ENCODE assay signal across 15 mouse cellular contexts in genomic region chr12:52662907-52663790, GRCm38 (mm10). TPM values are rescaled to one million over a fixed set of nuclear protein-coding genes. Genes with fewer than 3 reads are reported as not detected.
"Had no signal": no experiment of that assay in that cellular context is flagged by ENCODE, and none has a peak within 500 bp of the region (broad histone marks: within the 10 kb centered on the region; RNA-seq: fewer than 3 reads in every experiment).

No protein-coding gene starts in this region.

- H3K9me3 ChIP-seq: intestine, embryonic 15.5 days; limb, embryonic 15.5 days; liver, embryonic 12.5 days; midbrain, embryonic 10.5 days; midbrain, embryonic 15.5 days; neural tube, embryonic 12.5 days; stomach, embryonic 15.5 days had no signal

- H3K9ac ChIP-seq: intestine, embryonic 15.5 days; limb, embryonic 15.5 days; liver, embryonic 12.5 days; lung, embryonic 14.5 days; midbrain, embryonic 15.5 days; neural tube, embryonic 12.5 days; stomach, embryonic 15.5 days had no signal

- H3K4me2 ChIP-seq: intestine, embryonic 15.5 days; limb, embryonic 15.5 days; liver, embryonic 12.5 days; lung, embryonic 14.5 days; midbrain, embryonic 15.5 days; neural tube, embryonic 12.5 days; stomach, embryonic 15.5 days had no signal

- H3K4me3 ChIP-seq: intestine, embryonic 15.5 days; limb, embryonic 15.5 days; liver, embryonic 12.5 days; midbrain, embryonic 10.5 days; midbrain, embryonic 15.5 days; neural tube, embryonic 12.5 days; stomach, embryonic 15.5 days had no signal

- H3K4me1 ChIP-seq: intestine, embryonic 15.5 days; limb, embryonic 15.5 days; liver, embryonic 12.5 days; midbrain, embryonic 10.5 days; midbrain, embryonic 15.5 days; neural tube, embryonic 12.5 days; stomach, embryonic 15.5 days had no signal

- H3K36me3 ChIP-seq: intestine, embryonic 15.5 days; limb, embryonic 15.5 days; liver, embryonic 12.5 days; midbrain, embryonic 10.5 days; midbrain, embryonic 15.5 days; neural tube, embryonic 12.5 days; stomach, embryonic 15.5 days had no signal

- ATAC-seq: intestine, embryonic 15.5 days; liver, embryonic 12.5 days; midbrain, embryonic 15.5 days had no signal

- H3K27me3 ChIP-seq: intestine, embryonic 15.5 days; limb, embryonic 15.5 days; liver, embryonic 12.5 days; midbrain, embryonic 15.5 days; neural tube, embryonic 12.5 days; stomach, embryonic 15.5 days had no signal

- H3K27ac ChIP-seq: intestine, embryonic 15.5 days; limb, embryonic 15.5 days; liver, embryonic 12.5 days; midbrain, embryonic 10.5 days; midbrain, embryonic 15.5 days; neural tube, embryonic 12.5 days; stomach, embryonic 15.5 days had no signal

- DNase-seq: lung, embryonic 14.5 days; lung, postnatal 10 days; lung, postnatal 4 days; right cerebral cortex, postnatal 14 days; thymus, adult 2 months; thymus, postnatal 25 days had no signal

RNA-seq across cellular contexts. Expression of gene Akap6, which starts 36.0 kb away (rescaled TPM):
- total RNA-seq: megakaryocyte, adult 5-6 weeks; monocyte, adult 5-6 weeks had no signal
